In genomic region chr12:78839906-78840305, GRCm38 (mm10) we compare ENCODE assay signal across 24 mouse cellular contexts. TPM values are rescaled to one million over a fixed set of nuclear protein-coding genes. Genes with fewer than 3 reads are reported as not detected.
DNase-seq lines count a peak whose midpoint lies in the region; ATAC-seq and TF ChIP-seq lines count a peak whose summit lies in the region.
"Had no signal": no experiment of that assay in that cellular context is flagged by ENCODE, and none has a peak within 500 bp of the region (broad histone marks: within the 10 kb centered on the region; RNA-seq: fewer than 3 reads in every experiment).

No protein-coding gene starts in this region.

- ATAC-seq in kidney, embryonic 14.5 days (ENCODE audit: low FRiP score, low TSS enrichment), result no peak
- ATAC-seq in forebrain, embryonic 15.5 days (replicated peaks), result no peak
- ATAC-seq: liver, embryonic 12.5 days; midbrain, embryonic 16.5 days had no signal

- H3K36me3 ChIP-seq in kidney, adult 2 months (ENCODE audit: control insufficient read depth, insufficient read depth, low read length), result peaks cover 17% of the 10 kb centered on the region
- peaks cover 59% of the 10 kb centered on the region for H3K36me3 ChIP-seq in kidney, embryonic 14.5 days (ENCODE audit: control insufficient read depth, insufficient read depth, low read length)
- H3K36me3 ChIP-seq in forebrain, embryonic 15.5 days, result peaks cover 70% of the 10 kb centered on the region

- no peak overlapping the region for H3K27ac ChIP-seq in kidney, adult 2 months (ENCODE audit: insufficient read depth, low read depth, low read length)
- no peak overlapping the region for H3K27ac ChIP-seq in kidney, embryonic 14.5 days (ENCODE audit: low read depth, low read length)
- no peak overlapping the region for H3K27ac ChIP-seq in forebrain, embryonic 15.5 days (replicated peaks)
- H3K27ac ChIP-seq: heart, adult 2 months; hindbrain, embryonic 13.5 days; limb, embryonic 13.5 days; liver, embryonic 12.5 days; midbrain, embryonic 10.5 days; neural tube, embryonic 13.5 days had no signal

- H3K4me2 ChIP-seq in kidney, embryonic 14.5 days (replicated peaks; ENCODE audit: low read depth, low read length), result no peak overlapping the region
- no peak overlapping the region for H3K4me2 ChIP-seq in forebrain, embryonic 15.5 days (replicated peaks)
- H3K4me2 ChIP-seq: hindbrain, embryonic 13.5 days; limb, embryonic 13.5 days; liver, embryonic 12.5 days; neural tube, embryonic 13.5 days had no signal

- TF ChIP-seq POLR2A in kidney, adult 2 months (IDR thresholded peaks at IDR 0.05; ENCODE audit: low read depth, low read length), result no peak

- no peak overlapping the region for H3K4me3 ChIP-seq in kidney, adult 2 months (ENCODE audit: insufficient read depth, low read depth, low read length)
- H3K4me3 ChIP-seq in kidney, embryonic 14.5 days (ENCODE audit: low read length), result no peak overlapping the region
- H3K4me3 ChIP-seq in forebrain, embryonic 15.5 days, result no peak overlapping the region
- H3K4me3 ChIP-seq: heart, adult 2 months; hindbrain, embryonic 13.5 days; limb, embryonic 13.5 days; liver, embryonic 12.5 days; midbrain, embryonic 10.5 days; myocyte; neural tube, embryonic 13.5 days had no signal

- DNase-seq in cerebellum, postnatal 25 days, result peak; percentile 12 to 32
- no peak for DNase-seq in cerebellum, adult 8-10 months
- peak; percentile 56 for DNase-seq in kidney, adult 2 months
- DNase-seq in right cerebral cortex, postnatal 14 days, result peak; percentile 8
- no peak for DNase-seq in right cerebral cortex, postnatal 25 days
- DNase-seq: cerebellum, adult 11-12 months; gastrocnemius, postnatal 36 days; heart, adult 2 months; layer of hippocampus, postnatal 36 days; lung, adult 18-20 months; lung, postnatal 10 days; retina, postnatal 1 day; right cerebral cortex, postnatal 4 days; thymus, adult 2 months; thymus, postnatal 4 days had no signal

- no peaks in the 10 kb centered on the region for H3K4me1 ChIP-seq in kidney, adult 2 months (ENCODE audit: control insufficient read depth, insufficient read depth, low read length)
- no peaks in the 10 kb centered on the region for H3K4me1 ChIP-seq in kidney, embryonic 14.5 days (ENCODE audit: control insufficient read depth, insufficient read depth, low read length)
- no peaks in the 10 kb centered on the region for H3K4me1 ChIP-seq in forebrain, embryonic 15.5 days
- H3K4me1 ChIP-seq: hindbrain, embryonic 13.5 days; limb, embryonic 13.5 days; midbrain, embryonic 10.5 days; neural tube, embryonic 13.5 days had no signal

- TF ChIP-seq CTCF in kidney, adult 2 months (conservative IDR thresholded peaks at IDR 0.05; ENCODE audit: insufficient read depth, insufficient read length, low read depth, low read length), result no peak

- 44% methylated on average over 4 of the region's 4 CpGs for WGBS in kidney, adult 2 months
- WGBS in kidney, embryonic 14.5 days, result 93% methylated on average over 4 of the region's 4 CpGs
- WGBS in forebrain, embryonic 15.5 days, result 79% methylated on average over 4 of the region's 4 CpGs

- no peaks in the 10 kb centered on the region for H3K9me3 ChIP-seq in kidney, embryonic 14.5 days (ENCODE audit: control insufficient read depth, low read length)
- H3K9me3 ChIP-seq in forebrain, embryonic 15.5 days, result no peaks in the 10 kb centered on the region
- H3K9me3 ChIP-seq: hindbrain, embryonic 13.5 days; limb, embryonic 13.5 days; liver, embryonic 12.5 days; midbrain, embryonic 10.5 days; neural tube, embryonic 13.5 days had no signal

- no peaks in the 10 kb centered on the region for H3K27me3 ChIP-seq in kidney, adult 2 months (replicated peaks; ENCODE audit: control insufficient read depth, insufficient read depth, low read length)
- no peaks in the 10 kb centered on the region for H3K27me3 ChIP-seq in kidney, embryonic 14.5 days (ENCODE audit: control insufficient read depth, insufficient read depth, low read length)
- H3K27me3 ChIP-seq in forebrain, embryonic 15.5 days, result no peaks in the 10 kb centered on the region
- H3K27me3 ChIP-seq: hindbrain, embryonic 13.5 days; limb, embryonic 13.5 days; liver, embryonic 12.5 days; neural tube, embryonic 13.5 days had no signal

- H3K9ac ChIP-seq in kidney, embryonic 14.5 days (ENCODE audit: low read depth, low read length), result no peak overlapping the region
- no peak overlapping the region for H3K9ac ChIP-seq in forebrain, embryonic 15.5 days (replicated peaks)
- H3K9ac ChIP-seq: hindbrain, embryonic 13.5 days; limb, embryonic 13.5 days; liver, embryonic 12.5 days; neural tube, embryonic 13.5 days had no signal

RNA-seq across cellular contexts. Expression of gene Atp6v1d, which starts 21.5 kb away (rescaled TPM):
- polyA plus RNA-seq in kidney, adult 2 months (2012; rRNA removed), result 32.8 and 52.6 TPM in 2 replicates
- polyA plus RNA-seq in kidney, embryonic 14.5 days (2014; fragmentation: Nextera tagmentation; extraction: Ambion mirVana), result 65.2 and 81.8 TPM in 2 replicates
- 116 and 120 TPM in 2 replicates for polyA plus RNA-seq in forebrain, embryonic 15.5 days (2015; fragmentation: Nextera tagmentation; extraction: Ambion mirVana)

RNA-seq across cellular contexts. Expression of gene Eif2s1, which starts 21.7 kb away (rescaled TPM):
- 9.7 and 14.4 TPM in 2 replicates for polyA plus RNA-seq in kidney, adult 2 months (2012; rRNA removed)
- polyA plus RNA-seq in kidney, embryonic 14.5 days (2014; fragmentation: Nextera tagmentation; extraction: Ambion mirVana), result 245 and 270 TPM in 2 replicates
- 162 and 163 TPM in 2 replicates for polyA plus RNA-seq in forebrain, embryonic 15.5 days (2015; fragmentation: Nextera tagmentation; extraction: Ambion mirVana)

Comparison
In these comparisons a context has a peak if more than half of its experiments do, and no peak if none do; other contexts are left out.
1. DNase-seq: peak in cerebellum, postnatal 25 days (2 of 2), kidney, adult 2 months (single experiment) and right cerebral cortex, postnatal 14 days (single experiment); none in cerebellum, adult 8-10 months (single experiment) and right cerebral cortex, postnatal 25 days (single experiment).
2. RNA of gene Eif2s1, which starts 21.7 kb away (polyA plus RNA-seq): 245 to 270 TPM in kidney, embryonic 14.5 days and 162 to 163 TPM in forebrain, embryonic 15.5 days; 9.7 to 14.4 TPM in kidney, adult 2 months; every median in the first group is over 10 times any median in the second.